16 mouse cellular contexts compared by ENCODE assay signal in the genomic region with DNA sequence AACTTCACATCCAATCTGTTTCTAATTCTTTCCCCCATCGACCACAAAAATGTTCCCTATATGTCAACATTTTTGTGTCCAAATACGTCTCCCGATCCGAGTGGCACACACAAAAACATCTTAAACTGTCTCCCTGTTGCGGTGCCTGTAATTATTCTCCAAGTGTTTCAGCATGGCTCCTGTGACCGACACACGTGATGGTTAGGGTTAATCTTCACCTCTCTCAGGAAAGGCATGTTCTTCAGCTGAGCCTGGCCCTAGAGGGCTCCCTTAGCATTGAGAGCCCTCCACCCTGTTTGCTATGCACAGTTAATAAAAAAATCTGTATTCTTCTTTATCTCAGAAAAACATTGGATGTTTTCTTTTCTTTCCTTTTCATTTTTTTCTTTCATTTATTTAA. TPM values are rescaled to one million over a fixed set of nuclear protein-coding genes. Genes with fewer than 3 reads are reported as not detected.
DNase-seq lines count a peak whose midpoint lies in the region.
"Had no signal": no experiment of that assay in that cellular context is flagged by ENCODE, and none has a peak within 500 bp of the region (broad histone marks: within the 10 kb centered on the region; RNA-seq: fewer than 3 reads in every experiment).

No protein-coding gene starts in this region.

- intact Hi-C loops in heart, postnatal 36 days (cut with DNase I), result loop anchor here (5.0 kb wide), 1 partner anchor 55 kb away; no protein-coding TSS in a partner anchor

- peak; percentile 39 for DNase-seq in heart, adult 11 months
- no peak for DNase-seq in heart, postnatal 36 days
- DNase-seq in kidney, adult 9 months, result peak; percentile 80
- DNase-seq in kidney, postnatal 4 days, result no peak
- peak; percentile 18 for DNase-seq in lung, postnatal 36 days
- no peak for DNase-seq in lung, postnatal 14 days
- peak; percentile 73 for DNase-seq in kidney, postnatal 25 days
- DNase-seq in thymus, postnatal 25 days, result no peak
- DNase-seq: adrenal gland, postnatal 10 days; cerebellum, adult 11-12 months; cerebellum, adult 9-10 months; cerebellum, postnatal 25 days; gastrocnemius, postnatal 10 days; heart, adult 2 months; heart, postnatal 14 days had no signal

RNA-seq across cellular contexts. Expression of a gene that starts 41.7 kb away (rescaled TPM):
- 10 to 100 TPM; 16.4 to 22.2 TPM for total RNA-seq in heart, postnatal 36 days (2021)
- total RNA-seq: MEL had no signal

Comparison
In these comparisons a context has a peak if more than half of its experiments do, and no peak if none do; other contexts are left out.
1. DNase-seq: peak in heart, adult 11 months (single experiment), kidney, adult 9 months (single experiment), lung, postnatal 36 days (single experiment) and kidney, postnatal 25 days (2 of 2); none in heart, postnatal 36 days (0 of 2), kidney, postnatal 4 days (0 of 2), lung, postnatal 14 days (single experiment) and thymus, postnatal 25 days (single experiment).